Mouse (Mus musculus): ENCODE results near the gene Zdhhc16. TPM values are rescaled to one million over a fixed set of nuclear protein-coding genes. Genes with fewer than 3 reads are reported as not detected.
A peak's percentile ranks its signal among the peaks of the same experiment; 100 is the strongest.

Gene Zdhhc16
- total RNA-seq (2021): 10 to 100 TPM; 45.2 to 47.3 TPM
- long read RNA-seq, experiment 1, transcript Zdhhc16-201 (11 exons, 1,821 nt): major isoform, 15 of 48 reads
- long read RNA-seq, experiment 1, partial matches to known transcripts: 1 of 48 reads
- long read RNA-seq, experiment 1, other reads (novel, unspliced or antisense): 32 of 48 reads
- long read RNA-seq, experiment 2, transcript Zdhhc16-201 (11 exons, 1,821 nt): major isoform, 12 of 56 reads
- long read RNA-seq, experiment 2, partial matches to known transcripts: 0 of 56 reads
- long read RNA-seq, experiment 2, other reads (novel, unspliced or antisense): 44 of 56 reads

DNA sequence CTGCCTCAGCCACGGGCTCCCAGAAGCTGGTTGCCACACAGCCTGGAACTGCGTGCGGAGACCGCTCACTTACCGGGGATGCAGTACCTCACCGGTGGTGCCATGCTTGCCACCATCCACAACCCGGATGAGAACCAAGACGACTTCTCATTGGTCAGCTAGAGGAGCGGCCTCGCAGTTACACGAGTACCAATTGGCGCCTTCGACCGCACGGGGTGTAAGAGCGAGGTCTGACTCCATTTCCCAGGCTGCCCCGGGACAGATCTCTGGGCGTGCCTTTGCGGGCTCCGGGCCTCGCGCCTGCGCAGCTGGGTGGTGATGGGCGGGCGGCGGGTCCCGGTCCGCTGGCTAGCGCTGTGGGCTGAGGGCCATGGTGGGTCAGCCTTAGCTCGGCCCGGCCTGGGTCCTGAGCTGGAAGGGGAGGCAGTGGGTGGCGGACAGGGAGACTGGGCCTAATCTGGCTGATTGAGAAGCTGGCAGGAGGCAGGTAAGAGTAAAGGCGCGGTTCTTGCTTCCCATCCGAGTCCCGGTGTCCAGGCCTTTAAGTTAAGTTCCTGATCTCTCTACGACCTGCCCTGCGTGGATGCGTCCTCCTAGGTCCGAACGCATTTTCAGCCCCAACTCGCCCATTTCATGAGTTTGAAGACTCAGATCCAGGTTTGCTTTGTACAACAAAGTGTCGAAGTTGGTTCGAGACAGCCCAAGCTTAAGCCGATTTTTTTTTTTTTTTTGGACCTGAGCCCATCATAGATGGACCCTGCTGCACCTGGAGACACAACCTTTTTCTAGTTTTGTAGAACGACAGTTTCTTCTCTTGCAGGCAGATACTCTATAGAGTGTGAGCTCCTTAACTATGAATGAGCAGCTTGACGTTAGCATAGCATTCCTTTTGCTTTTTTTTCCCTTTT, at the start of gene Zdhhc16, which contains the start of gene Exosc1:
Gene Zdhhc16, plus strand, starts transcription at position 302 of the 908 bp plus-strand sequence.
Gene Exosc1, minus strand, starts transcription at position 245 of the 908 bp plus-strand sequence.
- DNase-seq (ENCODE audit: low spot score in 2 of 2): peak; percentile 99
- Histone ChIP-seq H3K27ac (peak within 1 kb of the TSS; percentile 86), H3K4me3 (peak within 1 kb of the TSS; percentile 84)
- peak; percentile 25 for TF ChIP-seq CTCF (conservative IDR thresholded peaks at IDR 0.05)

DNA sequence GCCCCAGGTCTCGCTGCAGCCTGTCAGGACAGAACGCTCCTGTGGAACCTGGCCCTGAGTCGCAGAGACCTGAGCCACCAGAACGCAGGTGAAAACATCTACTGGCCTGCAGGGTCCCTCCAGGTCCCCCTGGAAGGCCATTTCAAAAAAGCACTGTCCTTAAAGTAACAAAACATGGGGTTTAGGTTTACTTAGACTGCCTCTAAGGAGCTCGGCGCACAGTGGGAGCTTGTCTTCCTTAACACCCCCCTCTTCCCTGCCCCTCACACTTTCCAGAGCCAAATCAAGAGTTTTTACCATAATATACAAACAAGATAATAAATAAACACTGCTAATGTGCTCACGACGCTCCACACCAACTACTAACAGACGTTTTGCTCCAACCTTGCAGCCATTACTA, 49.4 kb upstream of the Zdhhc16 start:
- no peak for DNase-seq (ENCODE audit: low spot score in 2 of 2)
- Histone ChIP-seq H3K4me3 (no peak overlapping the region), H3K27ac (no peak overlapping the region)
- TF ChIP-seq CTCF (conservative IDR thresholded peaks at IDR 0.05): no peak

GRCm38 (mm10) chr19:41888191-41888590, 45.1 kb upstream of the Zdhhc16 start:
- DNase-seq (ENCODE audit: low spot score in 2 of 2): no peak
- Histone ChIP-seq H3K4me3 (no peak overlapping the region), H3K27ac (no peak overlapping the region)
- TF ChIP-seq CTCF (conservative IDR thresholded peaks at IDR 0.05): no peak

- Histone ChIP-seq H3K4me3 (peak overlapping the region; percentile 94), H3K27ac (no peak overlapping the region)
- no peak for TF ChIP-seq CTCF (conservative IDR thresholded peaks at IDR 0.05)
- no peak for DNase-seq (ENCODE audit: low spot score in 2 of 2)
These were observed 38.3 kb upstream of the Zdhhc16 start for GRCm38 (mm10) chr19:41894959-41895358.

DNA sequence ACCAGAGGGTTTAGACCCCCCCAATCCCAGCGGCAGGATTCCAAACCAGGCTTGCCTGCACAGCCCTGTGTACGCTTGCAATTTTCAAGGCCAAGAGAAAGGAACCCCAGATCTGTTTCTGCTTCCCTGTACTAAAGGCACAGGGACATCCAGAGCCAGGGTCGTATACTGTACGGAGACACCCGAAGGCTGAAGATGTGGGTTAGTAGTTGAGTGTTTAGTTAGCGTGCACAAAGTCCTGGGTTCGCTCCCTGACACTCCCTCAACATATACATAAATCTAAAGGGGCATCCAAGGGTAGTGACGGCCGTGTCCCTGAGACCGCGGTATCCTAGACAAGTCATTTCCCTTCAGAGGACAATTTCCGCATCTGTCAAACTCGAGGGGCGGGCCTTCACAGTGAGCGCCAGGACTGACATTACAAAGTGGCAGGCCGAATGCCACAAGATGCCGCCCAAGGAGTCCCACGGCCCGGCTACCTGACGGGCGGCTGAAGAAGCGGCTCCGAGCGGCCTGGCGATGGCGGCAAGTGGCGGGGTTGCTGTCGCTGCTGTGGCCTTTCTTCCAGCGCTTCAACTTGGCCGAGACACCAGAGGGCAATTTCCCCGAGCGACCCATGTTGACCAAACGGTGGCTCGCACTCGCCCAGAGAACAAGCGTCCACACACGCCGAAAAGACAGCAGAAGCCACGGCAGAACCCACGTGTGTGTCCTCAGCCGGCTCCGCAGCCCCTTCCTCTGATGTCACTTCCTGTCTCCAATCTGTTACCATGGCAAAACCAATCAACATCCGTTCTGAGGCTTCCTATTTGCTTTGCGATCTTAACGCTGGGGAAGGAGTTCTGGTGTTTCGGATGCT, 37.6 kb upstream of the Zdhhc16 start, which contains the start of gene Rrp12:
Gene Rrp12, minus strand, starts transcription at position 714 of the 859 bp plus-strand sequence.
- TF ChIP-seq CTCF (conservative IDR thresholded peaks at IDR 0.05): no peak
- H3K4me3 ChIP-seq: peak within 1 kb of the TSS; percentile 94
- peak; percentile 88 to 91 for DNase-seq (ENCODE audit: low spot score in 2 of 2)
- peak within 1 kb of the TSS; percentile 60 for H3K27ac ChIP-seq

GRCm38 (mm10) chr19:41896319-41896711, 37.0 kb upstream of the Zdhhc16 start:
- TF ChIP-seq CTCF (conservative IDR thresholded peaks at IDR 0.05): no peak
- no peak for DNase-seq (ENCODE audit: low spot score in 2 of 2)

DNA sequence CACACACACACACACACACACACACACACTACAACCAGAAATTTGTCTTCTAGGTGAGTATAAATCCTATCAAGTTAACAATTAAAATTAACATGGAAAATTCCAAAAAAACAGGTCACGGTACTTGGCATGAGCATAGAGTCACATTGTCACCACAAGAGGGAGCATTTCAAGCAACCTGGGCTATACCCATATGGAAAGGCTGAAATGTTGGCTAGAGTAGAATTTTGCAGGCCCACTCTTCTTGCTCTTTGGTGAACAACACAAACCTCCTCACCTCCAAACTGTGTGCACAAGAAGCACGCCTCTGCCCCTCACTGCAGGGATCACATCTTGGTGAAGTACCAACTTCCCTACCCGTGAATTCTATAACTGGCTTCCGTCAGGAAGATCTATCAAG, 34.4 kb upstream of the Zdhhc16 start:
- peak; percentile 80 for TF ChIP-seq CTCF (conservative IDR thresholded peaks at IDR 0.05)
- peak in 1 of 2 experiments; percentile 21 for DNase-seq (ENCODE audit: low spot score in 2 of 2)
- Histone ChIP-seq H3K27ac (no peak overlapping the region), H3K4me3 (no peak overlapping the region)

More at GRCm38 (mm10) chr19:41896319-41896711, 37.0 kb upstream of the Zdhhc16 start:
- Histone ChIP-seq H3K27ac (peak overlapping the region; percentile 60), H3K4me3 (peak overlapping the region; percentile 94)

- Histone ChIP-seq H3K4me3 (no peak overlapping the region), H3K27ac (no peak overlapping the region)
- no peak for DNase-seq (ENCODE audit: low spot score in 2 of 2)
- TF ChIP-seq CTCF (conservative IDR thresholded peaks at IDR 0.05): no peak
These were observed 32.7 kb upstream of the Zdhhc16 start for GRCm38 (mm10) chr19:41900495-41901090.

GRCm38 (mm10) chr19:41901696-41902095, 31.6 kb upstream of the Zdhhc16 start:
- no peak overlapping the region for H3K27ac ChIP-seq
- H3K4me3 ChIP-seq: no peak overlapping the region
- no peak for DNase-seq (ENCODE audit: low spot score in 2 of 2)
- TF ChIP-seq CTCF (conservative IDR thresholded peaks at IDR 0.05): no peak

GRCm38 (mm10) chr19:41902848-41903593, 30.3 kb upstream of the Zdhhc16 start:
- Histone ChIP-seq H3K4me3 (no peak overlapping the region), H3K27ac (no peak overlapping the region)
- no peak for TF ChIP-seq CTCF (conservative IDR thresholded peaks at IDR 0.05)
- no peak for DNase-seq (ENCODE audit: low spot score in 2 of 2)

- H3K27ac ChIP-seq: no peak overlapping the region
- TF ChIP-seq CTCF (conservative IDR thresholded peaks at IDR 0.05): no peak
These were observed 28.0 kb upstream of the Zdhhc16 start for GRCm38 (mm10) chr19:41905246-41905645.

More at GRCm38 (mm10) chr19:41905246-41905645, 28.0 kb upstream of the Zdhhc16 start:
- no peak for DNase-seq (ENCODE audit: low spot score in 2 of 2)
- no peak overlapping the region for H3K4me3 ChIP-seq

Measured in layer of hippocampus, adult 2 months (tissue).